Mouse (Mus musculus) heart, embryonic 15.5 days (tissue): ENCODE measurements around the gene Cnnm3. TPM values are rescaled to one million over a fixed set of nuclear protein-coding genes. Genes with fewer than 3 reads are reported as not detected.

Source experiments
- microRNA-seq: library from miRNA; unstranded; fragments of <30 nt; microRNA quantifications from one replicate; pipeline ENCODE4, GENCODE M21; 2016
- polyA plus RNA-seq: library from polyadenylated mRNA; unstranded; fragments of >200 nt; fragmentation: Nextera tagmentation; extraction: Ambion mirVana; gene quantifications from 2 replicates; pipeline ENCODE4 v1.2.1, GENCODE M21; 2015

The Cnnm3 gene
- polyA plus RNA-seq, 1 experiment from 2014 or later, result 2.4 TPM

Small RNAs within 50 kb of the gene (microRNA-seq; reads per million reads assigned to microRNA genes)
- not detected for gene Gm47280

Other genes starting within 250 kb of the Cnnm3 start
- 4.5 and 5.8 TPM in 2 replicates for gene Neurl3, start 237.2 kb upstream of the Cnnm3 start, polyA plus RNA-seq
- gene Arid5a, start 204.1 kb upstream of the Cnnm3 start, polyA plus RNA-seq, result 13.1 and 19.4 TPM in 2 replicates
- 39.4 and 44.2 TPM in 2 replicates for gene Kansl3, start 142.7 kb upstream of the Cnnm3 start, polyA plus RNA-seq
- gene Fer1l5, start 139.6 kb upstream of the Cnnm3 start, polyA plus RNA-seq, result 0.67 and 0.81 TPM in 2 replicates
- gene Lman2l, start 66.6 kb upstream of the Cnnm3 start, polyA plus RNA-seq, result 41.5 and 48.2 TPM in 2 replicates
- gene Cnnm4, start 40.2 kb upstream of the Cnnm3 start, polyA plus RNA-seq, result 5.4 and 6.9 TPM in 2 replicates
- gene Ankrd23, start 25.0 kb downstream of the Cnnm3 start, polyA plus RNA-seq, result 25.3 and 26.7 TPM in 2 replicates
- gene Gm42417, start 27.6 kb downstream of the Cnnm3 start, polyA plus RNA-seq, result 0.22 TPM in 1 of 2 replicates, not detected in the other
- gene Ankrd39, start 35.6 kb downstream of the Cnnm3 start, polyA plus RNA-seq, result 27.3 and 30.4 TPM in 2 replicates
- 7.9 and 10.9 TPM in 2 replicates for gene Sema4c, start 46.5 kb downstream of the Cnnm3 start, polyA plus RNA-seq
- gene Fam178b, start 171.3 kb downstream of the Cnnm3 start, polyA plus RNA-seq, result 0.68 and 1.5 TPM in 2 replicates
- gene Cox5b, start 179.6 kb downstream of the Cnnm3 start, polyA plus RNA-seq, result 1,122 and 1,401 TPM in 2 replicates
- 0.18 and 0.24 TPM in 2 replicates for gene 4933424G06Rik, start 198.3 kb downstream of the Cnnm3 start, polyA plus RNA-seq
- gene Actr1b, start 202.6 kb downstream of the Cnnm3 start, polyA plus RNA-seq, result 73.4 and 88.4 TPM in 2 replicates
- 0.47 and 2.9 TPM in 2 replicates for gene Zap70, start 249.9 kb downstream of the Cnnm3 start, polyA plus RNA-seq